Mouse (Mus musculus) small intestine, adult 2 months (tissue): ENCODE measurements around the gene Syn1.
A peak's percentile ranks its signal among the peaks of the same experiment; 100 is the strongest.

Experiments used
- CTCF ChIP-seq: fragments of 200-500 bp; IDR thresholded peaks from 2 replicates; pipeline ENCODE4 v1.5.1; 2012; ENCODE audit warnings: low read depth, mild to moderate bottlenecking, control low read depth, inconsistent platforms, low read length, moderate library complexity, mixed read lengths; ENCODE audit not compliant: insufficient replicate concordance, insufficient read length; ENCODE audit errors: extremely low read depth
- POLR2A ChIP-seq: fragments of 200-500 bp; IDR thresholded peaks from 2 replicates; pipeline ENCODE4 v1.6.1; 2012; ENCODE audit warnings: low read depth, mild to moderate bottlenecking, control low read depth, inconsistent platforms, low read length, moderate library complexity

GRCm38 (mm10) chrX:20961477-20962378 is 40.9 kb upstream of the Syn1 start, which contains the start of gene Uxt:
- TF ChIP-seq CTCF (peak; percentile 31; the same call in 1 of the 2 replicates), POLR2A (no peak)
